Mouse (Mus musculus) mesoderm, embryonic 11.5 days (tissue): ENCODE data around the gene Sim1.

ENCODE experiments used
- DNase-seq: peaks from one replicate; pipeline ENCODE4 v3.0.0-alpha.2; 2012; ENCODE audit warnings: low read depth, low spot score

The Sim1 gene

GRCm38 (mm10) chr10:50901601-50902475 is 7.3 kb downstream of the Sim1 start:
- DNase-seq: no peak

GRCm38 (mm10) chr10:50902741-50903715 is 8.5 kb downstream of the Sim1 start:
- no peak for DNase-seq

- DNase-seq: no peak
These were observed 9.6 kb downstream of the Sim1 start for GRCm38 (mm10) chr10:50903846-50904763.

- no peak for DNase-seq
These were observed 10.5 kb downstream of the Sim1 start for GRCm38 (mm10) chr10:50904764-50905701.

- DNase-seq: no peak
These were observed 15.8 kb downstream of the Sim1 start for GRCm38 (mm10) chr10:50910400-50910799.

- DNase-seq: no peak
These were observed 16.4 kb downstream of the Sim1 start for GRCm38 (mm10) chr10:50910861-50911410.

GRCm38 (mm10) chr10:50915607-50916006 is 21.1 kb downstream of the Sim1 start:
- DNase-seq: no peak

- DNase-seq: no peak
These were observed 34.7 kb downstream of the Sim1 start for GRCm38 (mm10) chr10:50929281-50929680.

GRCm38 (mm10) chr10:50935673-50936072 is 41.1 kb downstream of the Sim1 start:
- DNase-seq: no peak

GRCm38 (mm10) chr10:50973625-50974024 is 79.1 kb downstream of the Sim1 start:
- no peak for DNase-seq

- DNase-seq: no peak
These were observed 87.3 kb downstream of the Sim1 start for GRCm38 (mm10) chr10:50981849-50982248.

GRCm38 (mm10) chr10:50983620-50984019 is 89.1 kb downstream of the Sim1 start:
- no peak for DNase-seq

GRCm38 (mm10) chr10:51007798-51008197 is 113.2 kb downstream of the Sim1 start:
- peak; percentile 27 for DNase-seq

- peak; percentile 56 for DNase-seq
These were observed 117.0 kb downstream of the Sim1 start for GRCm38 (mm10) chr10:51011391-51012150.

GRCm38 (mm10) chr10:51014901-51015300 is 120.3 kb downstream of the Sim1 start:
- peak; percentile 33 for DNase-seq

GRCm38 (mm10) chr10:51015362-51015761 is 120.8 kb downstream of the Sim1 start:
- DNase-seq: no peak

GRCm38 (mm10) chr10:51023308-51024279 is 129.0 kb downstream of the Sim1 start:
- peak; percentile 46 for DNase-seq
